Mouse (Mus musculus) thymus, postnatal 10 days (tissue): ENCODE data around the gene Snta1.

Source experiments
- DNase-seq, 2 experiments: peaks; one replicate each; pipeline ENCODE4 v3.0.0; 2021; ENCODE audit warnings: low spot score in 2 of 2

The Snta1 gene

DNA sequence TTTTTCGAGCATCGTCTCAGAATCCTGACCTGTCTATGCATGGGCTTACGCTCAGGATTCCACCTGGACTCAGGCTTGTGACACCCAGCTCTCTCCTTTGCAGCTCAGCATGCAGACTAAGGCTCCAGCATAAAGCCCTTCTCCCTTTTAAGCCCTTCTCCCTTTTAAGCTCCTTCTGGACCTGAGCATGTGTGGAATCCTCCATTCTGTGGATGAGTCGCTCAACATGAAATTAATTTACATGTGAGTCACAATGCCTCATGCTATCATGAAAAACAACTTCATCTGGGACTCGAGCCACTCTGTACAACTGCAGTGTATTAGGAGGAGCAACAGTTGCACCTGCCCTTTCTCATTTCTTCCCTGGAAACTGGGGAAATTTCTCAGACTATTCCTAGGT lies 14.3 kb upstream of the Snta1 start:
- DNase-seq, result no peak

DNA sequence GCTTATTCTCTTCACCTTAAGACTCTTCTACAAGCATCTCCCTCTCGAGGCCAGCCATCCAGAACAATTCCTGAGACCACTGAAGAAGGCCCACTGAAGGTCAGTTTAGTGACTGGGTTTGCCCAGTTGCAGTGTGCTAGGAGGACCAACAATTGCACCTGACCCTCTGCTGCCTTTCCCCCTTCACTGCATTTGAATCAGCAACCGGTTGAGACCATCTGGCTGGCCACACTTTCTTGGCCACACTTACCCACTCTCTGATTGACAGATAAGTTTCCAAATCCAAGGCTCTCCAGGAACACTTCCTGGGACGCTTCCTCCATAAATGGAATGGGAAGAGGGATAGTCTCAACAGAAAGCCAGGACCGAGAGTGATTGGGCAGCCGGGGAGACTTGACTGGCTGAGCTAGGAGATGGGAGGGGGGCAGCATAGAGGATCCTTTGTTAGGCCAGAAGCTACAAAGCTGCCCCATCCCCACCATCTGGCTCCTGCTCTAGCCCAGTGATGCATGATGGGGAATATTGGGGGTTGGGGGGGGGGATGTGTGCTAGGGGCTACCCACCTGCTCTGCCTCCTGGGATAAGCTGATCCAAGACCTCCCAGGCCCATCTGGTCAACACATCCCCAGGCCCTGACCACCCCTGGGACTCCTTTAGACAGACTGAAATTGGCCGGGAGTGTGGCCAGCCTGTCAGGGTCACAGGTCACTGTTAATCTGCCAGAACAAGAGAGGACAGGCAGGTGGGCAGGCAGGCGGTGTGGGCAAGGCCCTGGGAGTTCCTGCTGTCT lies 13.2 kb upstream of the Snta1 start:
- DNase-seq, result no peak

DNA sequence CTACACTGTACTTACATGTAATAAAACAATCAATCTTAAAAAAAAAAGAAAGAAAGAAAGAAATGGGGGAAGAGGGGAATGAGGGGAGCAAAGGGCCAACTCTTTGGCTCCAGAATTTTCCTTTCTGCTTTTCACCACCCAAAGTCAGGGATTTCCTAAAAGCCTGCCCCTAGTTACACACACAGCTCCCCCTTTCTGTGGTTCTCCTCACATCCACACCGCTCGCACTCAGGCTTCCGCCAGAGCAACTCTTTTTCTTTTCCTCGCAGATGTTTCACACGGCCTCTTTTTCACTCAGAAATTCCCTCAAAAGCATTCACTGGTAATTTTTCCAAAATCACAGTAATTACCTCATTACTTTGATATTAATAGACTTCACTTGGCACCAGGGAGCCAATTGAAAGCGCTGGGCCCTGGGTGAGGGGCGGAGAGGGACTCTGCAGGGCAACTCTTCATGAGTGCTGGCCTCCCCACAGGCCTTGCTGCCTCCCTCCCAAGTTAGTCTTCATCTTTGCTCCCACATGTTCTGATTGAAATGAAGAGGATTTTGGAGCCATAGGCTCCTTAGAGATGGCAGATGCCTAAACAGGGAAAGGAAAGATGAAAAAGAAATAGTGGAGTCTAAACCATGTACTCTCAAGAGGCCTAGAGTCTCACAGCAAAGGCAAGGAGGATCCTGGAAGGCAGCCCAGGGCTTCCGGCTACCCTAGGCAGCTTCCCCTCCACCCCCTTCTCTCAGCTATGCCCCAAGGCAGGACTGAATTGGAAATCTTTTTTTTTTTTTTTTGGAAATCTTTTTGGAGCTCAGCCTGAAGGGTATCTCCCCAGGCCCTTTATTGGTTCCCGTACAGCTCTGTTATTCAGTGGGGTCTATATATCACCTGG lies 12.0 kb upstream of the Snta1 start:
- DNase-seq, result no peak

DNA sequence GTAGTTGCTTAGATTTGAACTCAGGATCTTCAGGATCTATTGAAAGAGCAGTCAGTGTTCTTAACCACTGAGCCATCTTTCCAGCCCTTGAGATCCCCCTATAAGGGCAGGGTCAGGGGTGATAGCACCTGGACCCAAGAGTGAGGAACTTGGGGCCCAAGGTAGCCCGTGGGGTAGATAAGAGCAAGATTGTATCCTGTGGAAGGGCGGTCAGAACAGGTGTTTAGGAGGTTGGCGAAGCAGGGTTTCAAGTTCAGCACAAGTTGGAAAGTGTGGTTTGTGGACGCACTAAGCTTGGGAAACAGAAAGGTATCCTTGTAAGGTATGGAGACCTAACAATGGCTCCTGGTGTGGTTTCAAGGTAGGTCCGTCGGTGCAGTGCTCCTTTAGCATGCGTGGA lies 10.1 kb upstream of the Snta1 start:
- no peak for DNase-seq

DNA sequence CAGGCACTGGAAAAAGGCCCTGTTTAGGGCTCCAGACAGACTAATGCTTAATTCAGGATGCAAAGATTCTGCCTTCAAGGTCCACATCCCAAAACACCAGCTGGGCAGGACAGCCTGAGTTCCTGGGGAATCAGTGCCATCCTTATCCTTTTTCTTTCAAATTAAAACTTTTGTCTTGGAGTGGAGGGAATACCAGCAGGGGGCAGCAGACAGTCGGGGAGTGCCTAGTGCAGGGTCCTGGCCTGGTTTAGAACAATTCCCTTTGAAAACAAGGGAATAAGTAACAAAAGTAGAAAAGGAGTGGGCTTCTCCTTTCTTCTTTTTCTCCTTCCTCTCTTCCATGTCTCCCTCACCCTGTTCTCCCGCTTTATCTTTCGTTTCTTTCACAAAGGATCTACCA lies 9.2 kb upstream of the Snta1 start:
- peak; percentile 15 to 80 for DNase-seq

DNA sequence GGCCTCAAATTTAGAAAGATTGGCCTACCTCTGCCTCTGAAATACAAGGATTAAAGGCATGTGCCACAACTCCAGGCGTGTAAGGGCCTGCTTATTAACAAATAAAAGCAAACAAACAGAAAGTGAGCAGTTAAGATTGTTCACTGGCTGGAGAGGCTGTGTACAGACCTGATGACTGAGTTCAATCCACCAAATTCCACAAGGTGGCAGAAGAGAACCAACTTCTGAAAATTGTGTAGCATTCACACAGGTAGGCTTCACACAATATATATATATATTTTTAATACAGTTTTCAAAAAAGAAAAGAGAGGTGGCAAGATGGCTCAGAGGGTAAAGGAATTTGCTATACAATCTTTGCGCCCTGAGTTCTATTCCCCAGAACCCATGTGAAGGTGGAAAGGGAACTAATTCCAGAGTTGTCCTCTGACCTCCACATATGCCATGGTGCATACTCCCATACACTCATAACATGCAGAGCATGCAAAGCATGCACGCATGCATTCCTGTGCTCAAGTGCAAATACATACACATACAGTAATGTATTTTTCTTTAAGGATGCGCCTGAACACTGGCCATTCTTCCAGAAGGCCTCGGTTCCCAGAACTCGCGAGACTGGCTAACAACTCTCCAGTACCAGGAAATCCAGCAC lies 4.2 kb upstream of the Snta1 start:
- peak in 1 of 2 experiments; percentile 56 for DNase-seq

DNA sequence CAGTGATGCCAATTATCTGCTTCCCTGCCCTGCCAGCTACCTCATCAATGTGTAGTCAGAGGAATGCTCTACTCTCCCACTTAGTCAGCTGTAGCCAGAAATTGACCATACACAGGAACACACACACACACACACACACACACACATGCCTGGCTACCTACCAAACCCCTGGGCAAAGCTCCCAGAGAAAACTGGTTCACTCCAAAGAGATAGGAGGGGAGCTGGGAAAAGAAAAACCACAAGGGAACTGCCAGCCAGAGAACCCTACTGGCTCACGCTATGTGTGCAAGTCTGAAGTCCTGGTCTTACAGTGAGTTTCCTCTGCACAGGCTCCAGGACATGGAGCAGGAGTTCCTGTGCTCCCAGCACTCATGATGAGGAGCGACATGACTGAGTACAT lies 2.5 kb upstream of the Snta1 start:
- DNase-seq, result no peak

DNA sequence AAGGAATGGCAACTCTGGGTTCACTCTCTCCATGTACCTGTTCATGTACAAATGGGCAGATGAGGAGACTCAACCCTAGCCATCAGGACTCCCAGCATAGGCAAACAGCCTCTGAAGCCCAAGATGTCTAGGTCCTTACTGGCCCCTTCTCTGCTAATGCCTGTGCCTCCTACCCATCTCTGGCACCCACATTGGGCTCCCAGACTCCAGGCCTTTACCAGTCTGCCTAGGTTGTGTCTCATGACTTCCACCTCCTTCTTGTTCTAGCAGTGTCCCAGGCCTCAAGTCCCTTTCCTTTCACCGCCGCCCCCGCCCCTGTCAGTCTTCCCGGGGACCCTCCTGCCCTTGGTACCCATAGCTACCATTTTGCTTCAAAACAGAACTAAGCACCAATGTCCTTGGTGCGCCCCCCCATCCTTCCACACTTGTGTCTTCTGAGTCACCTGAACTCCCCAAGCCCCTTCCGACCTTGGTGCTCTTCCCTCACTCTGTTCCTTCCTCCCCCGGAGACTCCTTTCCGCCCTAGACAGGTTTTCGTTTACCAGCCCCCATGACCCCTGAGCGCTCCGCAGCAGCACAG lies 746 bp downstream of the Snta1 start:
- no peak for DNase-seq

DNA sequence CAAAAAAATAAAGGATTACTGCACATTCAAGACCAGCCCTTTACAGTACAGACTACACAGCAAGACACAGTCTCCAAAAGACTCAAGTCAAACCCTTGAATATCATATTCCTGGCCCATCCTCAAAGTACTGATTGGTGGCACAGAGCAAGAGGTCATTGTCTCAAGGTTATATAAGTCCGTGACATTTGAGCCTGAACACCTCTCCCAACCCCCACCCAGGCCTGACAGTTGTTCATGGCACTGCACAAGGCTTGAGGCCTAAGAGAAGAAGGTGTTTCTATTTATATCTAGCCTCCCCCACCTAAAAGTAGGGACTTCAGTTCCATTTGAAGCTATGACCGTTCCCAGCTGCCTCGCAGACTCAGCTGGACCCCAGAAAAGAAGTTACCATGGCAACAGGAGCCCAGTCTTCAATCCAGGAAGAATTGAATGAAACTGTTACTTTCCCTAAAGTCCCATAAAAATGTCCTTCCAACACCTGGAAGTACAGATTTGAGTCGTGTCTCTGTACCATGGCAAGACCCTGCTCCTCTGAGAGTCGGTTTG lies 2.4 kb downstream of the Snta1 start:
- no peak for DNase-seq

DNA sequence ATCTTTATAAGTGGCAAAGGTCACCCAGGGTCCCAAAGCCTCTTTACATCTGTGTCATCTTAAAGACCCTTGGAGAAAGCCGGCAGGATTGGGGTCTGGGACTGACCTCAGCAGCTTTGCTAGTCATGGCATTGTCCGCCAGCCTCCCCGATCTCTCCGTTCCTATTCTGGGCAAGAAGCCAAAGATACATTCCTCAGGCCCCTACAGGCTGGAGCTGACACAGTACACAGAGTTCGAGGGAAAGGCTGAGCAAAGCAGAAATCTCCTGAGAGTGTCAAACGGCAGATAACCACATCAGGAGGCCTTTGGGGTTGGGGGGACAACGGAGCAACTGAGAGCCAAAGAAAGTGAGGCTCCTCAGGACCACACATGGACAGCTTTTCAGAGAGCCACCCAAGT lies 5.1 kb downstream of the Snta1 start:
- DNase-seq, result no peak

DNA sequence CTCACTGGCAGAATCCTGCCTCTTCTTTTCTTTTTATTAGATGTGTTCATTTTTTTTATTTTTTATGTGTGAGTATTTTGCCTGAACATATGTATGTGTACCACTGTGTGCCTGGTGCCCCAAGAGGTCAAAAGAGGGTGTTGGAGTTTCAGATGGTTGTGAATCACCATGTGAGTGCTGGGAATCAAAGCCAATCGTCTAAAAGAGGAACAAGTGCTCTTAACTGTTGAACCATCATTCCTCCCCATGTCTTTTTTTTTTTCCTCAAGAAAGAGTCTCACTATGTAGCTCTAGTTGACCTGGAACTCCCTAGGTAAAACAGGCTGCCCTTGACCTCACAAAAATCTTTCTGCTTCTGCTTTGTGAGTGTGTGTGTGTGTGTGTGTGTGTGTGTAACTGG lies 5.9 kb downstream of the Snta1 start:
- no peak for DNase-seq

DNA sequence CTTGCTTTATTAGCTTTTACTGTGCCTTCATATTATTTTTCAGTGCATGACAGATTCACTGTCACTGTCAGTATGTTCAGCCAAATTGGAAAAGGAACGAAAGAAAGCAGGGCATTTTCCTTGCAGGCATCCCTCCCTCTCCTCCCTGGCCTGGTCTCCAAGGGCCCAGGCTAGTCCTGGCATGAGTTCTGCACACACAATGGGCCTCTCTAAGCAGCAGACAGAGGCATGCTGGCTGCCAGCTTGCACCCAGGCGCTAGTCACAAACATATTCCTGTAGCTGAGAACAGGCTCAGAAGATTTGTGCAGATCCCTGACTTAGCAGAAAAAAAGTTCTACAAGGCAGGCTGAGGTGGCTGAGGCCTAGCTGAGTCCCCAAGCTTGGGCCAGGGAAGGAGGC lies 8.6 kb downstream of the Snta1 start:
- no peak for DNase-seq

DNA sequence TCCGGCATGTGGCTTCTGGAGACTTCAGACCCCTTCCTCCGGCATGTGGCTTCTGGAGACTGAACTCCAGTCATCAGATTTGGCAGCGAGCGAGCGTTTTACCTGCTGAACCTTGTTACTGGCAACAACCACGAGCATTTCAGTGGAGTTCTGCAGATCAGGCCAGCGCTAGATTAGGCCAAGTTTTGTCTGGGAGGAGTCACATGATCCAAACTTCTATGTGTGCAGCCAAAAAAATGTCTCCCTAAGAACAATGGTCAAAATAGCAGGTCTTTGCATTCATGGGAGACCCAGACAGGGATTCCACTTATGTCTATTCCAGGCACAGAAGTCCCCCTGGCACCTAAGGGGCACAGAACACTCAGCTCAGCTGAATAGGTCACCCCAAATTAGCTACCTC lies 9.6 kb downstream of the Snta1 start:
- no peak for DNase-seq

DNA sequence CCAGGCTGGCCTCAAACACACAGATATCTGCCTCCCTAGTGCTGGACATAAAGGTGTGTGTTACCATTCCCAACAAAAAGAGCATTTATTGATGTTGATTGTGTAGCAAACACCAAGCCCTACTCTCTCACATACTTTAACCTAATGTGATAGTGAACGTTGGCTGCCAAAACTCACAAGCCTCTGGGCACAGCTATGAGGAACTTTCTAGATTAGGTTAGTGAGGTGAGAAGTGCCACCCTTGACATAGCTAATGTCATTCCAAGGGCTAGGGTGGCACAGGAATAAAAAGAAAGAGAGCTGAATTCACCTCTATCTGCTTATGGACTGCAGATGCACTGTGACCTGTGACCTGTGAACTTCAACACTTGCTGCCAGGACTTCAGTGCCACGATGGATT lies 11.4 kb downstream of the Snta1 start:
- no peak for DNase-seq

DNA sequence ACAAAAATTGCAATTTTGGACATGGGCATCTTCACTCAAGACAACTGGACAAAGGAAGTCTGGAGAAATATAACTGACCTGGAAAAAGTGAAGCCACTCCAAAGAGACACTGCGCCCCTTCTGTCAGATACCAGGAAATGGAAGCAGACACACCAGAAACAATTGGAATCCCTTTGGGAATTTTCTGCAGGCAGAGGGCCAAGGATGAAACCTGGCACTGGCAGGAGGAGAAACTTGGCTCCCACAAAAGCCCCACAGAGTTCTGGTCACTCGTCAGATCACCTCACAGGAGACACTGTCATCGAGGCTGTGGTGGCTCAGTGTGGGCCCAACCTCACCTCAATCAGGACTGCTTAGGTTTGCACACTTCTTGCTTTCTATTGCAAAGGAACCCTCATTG lies 13.3 kb downstream of the Snta1 start:
- no peak for DNase-seq

DNA sequence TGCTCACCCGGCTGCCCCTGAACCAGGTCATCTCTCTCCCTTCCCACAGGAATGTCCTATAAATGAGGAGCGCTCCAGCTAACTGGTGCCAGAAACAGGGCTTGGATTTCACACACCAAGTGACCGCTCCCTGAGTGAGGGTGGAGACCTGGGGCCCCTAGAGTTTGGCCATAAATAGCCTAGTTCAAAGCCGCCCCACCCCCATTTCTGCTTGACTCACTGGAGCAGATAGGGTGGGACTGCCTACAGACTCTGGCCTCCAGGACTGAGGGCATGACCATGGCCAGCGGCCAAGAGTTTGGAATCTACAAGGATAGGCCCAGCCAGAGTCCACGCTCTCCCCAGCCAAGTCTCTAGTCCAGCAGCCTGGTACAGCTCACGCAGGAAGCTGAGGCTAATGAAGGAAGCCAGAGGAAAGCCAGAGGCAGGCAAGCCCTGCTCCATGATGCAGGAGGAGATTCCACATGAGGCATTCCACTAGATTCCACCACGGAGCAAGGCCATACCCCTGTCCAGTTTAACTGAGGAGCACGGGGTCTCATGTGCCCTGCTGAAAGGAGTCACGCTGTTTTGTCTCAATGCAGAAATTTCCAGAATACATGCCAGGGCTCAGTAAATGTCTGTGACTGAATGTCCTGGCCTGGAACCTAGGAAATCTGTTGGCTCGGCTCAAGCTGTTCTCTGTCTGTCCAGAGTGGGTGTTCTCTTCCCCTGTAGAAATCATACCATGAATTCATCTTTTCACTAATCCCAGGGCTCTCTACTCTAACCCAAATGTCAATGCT lies 17.5 kb downstream of the Snta1 start:
- no peak for DNase-seq

DNA sequence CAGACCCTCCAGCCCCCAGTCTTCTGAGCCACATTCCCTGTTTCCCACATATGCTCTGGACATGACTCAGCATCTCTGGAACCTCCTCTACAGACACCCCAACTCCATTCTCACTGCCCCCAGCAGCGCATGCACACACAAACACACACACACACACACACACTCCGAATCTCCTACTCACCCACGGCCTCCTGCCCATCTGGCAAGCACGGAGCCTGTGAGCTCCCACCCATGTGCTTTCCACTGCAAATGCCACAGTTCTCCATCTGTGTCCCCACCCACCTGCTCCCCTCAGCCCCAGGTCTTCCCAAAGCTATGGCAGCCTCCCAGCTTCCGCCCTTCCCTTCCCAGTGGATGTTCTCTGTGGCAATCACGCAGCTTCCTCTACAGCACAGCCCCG lies 28.8 kb downstream of the Snta1 start:
- DNase-seq, result no peak

DNA sequence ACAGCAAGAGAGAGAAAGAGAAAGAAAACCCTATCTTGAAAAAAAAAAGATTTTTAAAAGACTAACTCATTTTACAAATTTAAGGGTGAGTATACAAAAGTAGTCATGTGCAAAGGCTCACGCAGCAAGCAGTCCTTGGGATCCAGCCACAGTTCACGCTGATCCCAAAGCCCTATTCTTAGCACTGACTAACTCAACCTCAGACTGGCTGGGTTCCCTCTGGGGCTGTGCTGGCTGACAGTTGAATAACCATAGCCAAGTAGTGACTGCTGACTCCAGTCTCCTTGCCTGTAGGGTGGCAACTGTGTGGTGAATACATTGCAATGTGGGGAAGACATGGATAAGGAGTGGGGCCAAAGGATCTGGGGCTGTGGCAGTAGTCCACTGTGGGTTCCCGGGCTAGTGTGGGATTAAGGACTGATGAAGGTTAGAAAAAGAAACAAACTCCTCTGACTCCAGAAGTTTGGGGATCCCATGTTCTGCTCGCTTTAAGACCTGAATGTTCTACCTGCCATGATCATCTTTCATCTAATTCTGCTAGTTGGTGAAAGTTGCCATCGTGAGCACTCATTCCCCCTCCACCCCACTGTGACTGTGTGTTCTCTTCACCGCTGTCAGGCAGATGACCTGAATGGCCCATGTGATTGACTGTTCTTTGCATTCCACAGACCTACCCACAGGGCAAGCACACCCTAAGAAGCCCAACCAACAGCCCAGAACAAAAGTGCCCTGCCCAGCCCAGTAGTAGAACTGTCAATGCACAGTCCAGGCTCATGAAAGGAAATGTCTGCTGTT lies 32.9 kb downstream of the Snta1 start:
- no peak for DNase-seq

DNA sequence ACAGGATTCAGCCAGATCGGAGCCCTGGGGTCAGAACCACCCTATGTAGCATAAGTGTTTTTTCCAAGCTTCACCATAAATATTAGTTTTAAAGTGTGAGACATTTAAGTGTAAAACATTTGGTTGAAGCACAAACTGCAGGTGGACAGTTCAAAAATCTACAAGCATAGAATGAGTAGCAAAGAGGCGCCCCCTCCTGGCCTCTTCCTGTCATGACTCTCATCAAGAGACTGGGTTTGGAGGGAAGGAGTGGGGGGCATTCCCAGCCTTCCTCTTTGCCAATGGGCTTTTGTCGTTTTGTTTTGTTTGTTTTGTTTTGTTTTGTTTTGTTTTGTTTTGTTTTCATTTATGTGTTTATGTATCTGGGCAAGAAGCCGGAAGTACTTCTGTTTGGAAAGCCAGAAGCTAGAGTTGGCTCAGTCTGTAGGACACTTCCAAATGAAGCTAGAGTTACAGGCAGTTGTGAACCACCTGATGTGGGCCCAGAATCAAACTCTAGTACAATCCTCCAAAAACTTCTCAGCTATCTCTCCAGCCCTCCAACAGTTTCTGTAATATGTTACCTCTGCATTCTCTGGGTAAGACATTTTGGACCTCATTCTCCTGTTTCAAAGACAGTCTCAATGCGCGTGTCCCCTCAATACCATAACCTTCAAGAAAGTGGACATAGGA lies 33.8 kb downstream of the Snta1 start:
- peak; percentile 28 to 74 for DNase-seq
